Mouse (Mus musculus) midbrain, embryonic 16.5 days (tissue): ENCODE measurements at regions not wholly inside any gene's neighbourhood (a gene's known extent, or its start where the extent isn't known, plus 50 kb on each side); places are given as distances from the start of the nearest gene placed in this dataset.
A peak's percentile ranks its signal among the peaks of the same experiment; 100 is the strongest.

Experiments used
- ATAC-seq: fragments of 200-750 bp; cut with Nextera tagmentation; 2 replicates; pipeline ENCODE4 v1.8.0; 2017; ENCODE audit warnings: moderate TSS enrichment
- H3K27ac ChIP-seq: fragments of 300-500 bp; sonication (generic); 2 replicates; pipeline ENCODE4 v1.5.1; 2014; ENCODE audit warnings: mild to moderate bottlenecking, low read length, mixed read lengths
- H3K27me3 ChIP-seq: fragments of 300-500 bp; sonication (generic); 2 replicates; pipeline ENCODE4 v1.6.1; 2014; ENCODE audit warnings: low read depth, low read length, mixed read lengths; ENCODE audit not compliant: control insufficient read depth, insufficient read depth
- H3K36me3 ChIP-seq: fragments of 300-500 bp; sonication (generic); 2 replicates; pipeline ENCODE4 v1.6.1; 2014; ENCODE audit warnings: mild to moderate bottlenecking, low read length, moderate library complexity, mixed read lengths; ENCODE audit not compliant: control insufficient read depth, insufficient read depth
- H3K4me1 ChIP-seq: fragments of 300-500 bp; sonication (generic); 2 replicates; pipeline ENCODE4 v1.6.1; 2014; ENCODE audit warnings: mild to moderate bottlenecking, low read length, mixed read lengths; ENCODE audit not compliant: control insufficient read depth, insufficient read depth
- H3K4me2 ChIP-seq: fragments of 300-500 bp; sonication (generic); 2 replicates; pipeline ENCODE4 v1.6.1; 2014; ENCODE audit warnings: mild to moderate bottlenecking, low read length, mixed read lengths
- H3K4me3 ChIP-seq: fragments of 300-500 bp; sonication (generic); 2 replicates; pipeline ENCODE4 v1.5.1; 2014; ENCODE audit warnings: low read depth, mild to moderate bottlenecking, low read length, moderate library complexity, mixed read lengths
- H3K9ac ChIP-seq: fragments of 300-500 bp; sonication (generic); 2 replicates; pipeline ENCODE4 v1.6.1; 2014; ENCODE audit warnings: low read depth, low read length, mixed read lengths
- H3K9me3 ChIP-seq: fragments of 300-500 bp; sonication (generic); replicated peaks from 2 replicates; pipeline ENCODE4 v1.6.1; 2014; ENCODE audit warnings: mild to moderate bottlenecking, low read length, mixed read lengths; ENCODE audit not compliant: control insufficient read depth, poor library complexity, severe bottlenecking
- WGBS: fragments of 180-500 bp; shearing (Covaris S2); extraction: QIAGEN DNeasy Blood & Tissue Kit; methylation state at CpG from one replicate; pipeline ENCODE4 v1.1.7; 2014; 5-methylcytosine and 5-hydroxymethylcytosine counted together

DNA sequence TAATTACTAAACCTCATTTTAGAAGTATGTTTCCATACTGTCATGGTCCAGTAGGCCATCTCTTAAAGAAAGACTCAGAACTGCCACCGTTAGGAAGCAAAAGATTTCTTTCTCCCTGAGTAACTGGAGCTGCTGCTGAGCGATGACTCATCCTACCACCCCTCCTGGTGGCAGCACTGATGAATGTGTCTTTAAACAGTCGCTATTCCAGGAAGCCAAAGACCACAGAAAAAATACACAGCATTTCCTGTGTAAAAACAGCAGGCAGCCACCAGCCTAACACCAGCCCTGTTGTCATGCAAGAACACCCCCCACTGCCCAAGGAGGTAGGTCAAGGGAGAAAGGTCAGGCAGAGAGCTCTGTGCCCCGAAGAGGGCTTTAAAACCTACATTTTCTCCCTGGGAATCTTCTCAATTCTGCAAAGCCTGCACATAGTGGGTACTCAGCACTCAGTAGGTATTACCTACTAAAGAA, 675.7 kb downstream of the Cypt12 start:
- Histone ChIP-seq H3K9me3 (no peaks in the 10 kb centered on the region), H3K27me3 (no peaks in the 10 kb centered on the region), H3K9ac (no peak overlapping the region), H3K4me3 (no peak overlapping the region), H3K4me1 (0 out of 2 replicates have a peak, but pooled peaks cover 2% of the 10 kb centered on the region), H3K36me3 (no peaks in the 10 kb centered on the region), H3K27ac (peak overlapping the region; percentile 58; the same call in 1 of the 2 replicates), H3K4me2 (no peak overlapping the region)
- peak; percentile 65 for ATAC-seq
- 6% methylated on average over 4 of the region's 4 CpGs for WGBS

DNA sequence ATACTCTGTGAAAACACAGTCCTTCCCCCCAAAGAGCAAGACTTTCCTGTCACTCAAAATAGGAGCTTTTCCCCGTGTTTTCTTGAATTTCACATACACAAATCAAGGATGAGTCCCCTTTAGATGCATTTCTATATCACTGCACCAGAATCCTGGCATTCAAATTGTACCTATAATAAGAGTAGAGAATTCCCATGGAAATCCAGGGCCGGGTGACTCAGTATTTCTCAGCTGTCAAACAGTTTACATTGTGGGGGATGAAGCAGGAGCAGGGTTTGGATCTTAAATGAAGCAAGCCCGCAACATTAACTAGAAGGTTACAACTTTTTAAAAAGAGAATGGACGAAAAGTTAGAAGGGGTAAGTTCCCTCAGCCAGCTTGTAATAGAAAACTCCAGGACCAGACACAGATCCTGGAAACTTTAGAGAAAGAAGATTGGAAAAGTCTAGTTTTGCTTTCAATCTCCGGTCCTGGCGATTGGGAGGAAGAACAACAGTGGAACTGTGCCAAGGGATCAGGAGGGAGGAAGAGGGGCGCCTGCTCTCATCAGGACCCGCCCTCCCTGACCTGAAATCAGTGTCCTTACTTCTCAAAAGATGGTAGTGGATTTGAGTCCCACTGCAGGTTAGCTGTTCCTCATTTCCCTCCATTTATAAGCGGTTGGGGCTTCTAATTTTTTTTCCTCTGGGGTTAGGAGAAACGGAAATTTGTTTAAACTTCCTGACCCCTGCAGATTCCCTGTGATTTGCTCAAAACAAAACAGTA, 676.4 kb downstream of the Cypt12 start:
- 4% methylated on average over 10 of the region's 10 CpGs for WGBS
- H3K4me2 ChIP-seq: peak overlapping the region; percentile 63
- peak overlapping the region; percentile 24; the same call in 1 of the 2 replicates for H3K27ac ChIP-seq
- no peaks in the 10 kb centered on the region for H3K36me3 ChIP-seq
- no peak overlapping the region; the same call in 1 of the 2 replicates for H3K4me3 ChIP-seq
- no peak for ATAC-seq
- H3K27me3 ChIP-seq: no peaks in the 10 kb centered on the region
- H3K9ac ChIP-seq: no peak overlapping the region
- no peaks in the 10 kb centered on the region for H3K9me3 ChIP-seq
- 0 out of 2 replicates have a peak, but pooled peaks cover 2% of the 10 kb centered on the region for H3K4me1 ChIP-seq

DNA sequence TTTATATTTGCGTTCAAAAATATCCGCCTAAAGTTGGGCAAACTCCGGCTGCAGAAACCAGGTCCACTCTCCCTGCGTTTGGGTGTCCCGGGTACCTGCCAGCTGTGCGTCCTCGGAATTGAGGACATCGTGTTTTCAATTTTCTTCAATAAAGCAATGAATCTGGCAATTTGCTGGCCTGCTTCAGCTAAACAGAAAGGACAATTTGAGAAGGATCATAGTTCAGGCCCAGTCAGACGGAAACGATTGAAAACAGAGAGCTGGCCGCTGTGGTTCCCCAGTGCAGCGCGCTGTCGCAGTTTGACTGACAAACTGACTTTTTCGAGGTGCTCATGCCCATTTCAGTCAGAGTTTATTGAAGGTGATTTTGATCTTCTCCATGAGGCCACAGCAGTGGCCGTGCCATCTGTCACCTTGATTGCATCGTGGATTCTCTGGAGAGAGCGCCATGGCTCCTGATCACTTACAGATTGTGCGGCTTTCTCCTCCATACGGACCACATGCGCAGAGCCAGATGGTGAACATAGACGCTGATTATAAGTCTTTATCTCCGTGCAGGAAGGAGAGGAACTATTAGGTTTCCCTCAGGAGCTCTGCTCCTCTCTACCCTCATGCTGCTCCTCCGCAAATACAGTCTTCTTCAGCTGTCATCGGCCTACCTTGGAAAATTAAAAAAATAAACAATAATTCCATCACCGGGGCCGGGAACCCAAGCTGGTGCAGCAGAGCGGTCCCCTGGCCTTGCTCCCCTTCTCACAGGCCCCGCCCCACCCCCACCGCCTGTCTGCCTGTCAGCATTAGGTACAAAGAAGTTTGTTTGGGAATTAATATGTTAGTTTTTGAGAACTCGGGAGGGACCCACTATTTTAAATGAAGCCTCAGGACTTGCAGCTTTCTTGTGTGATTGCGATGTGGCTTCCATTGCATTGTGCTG, 677.5 kb downstream of the Cypt12 start:
- no peaks in the 10 kb centered on the region for H3K36me3 ChIP-seq
- WGBS: 2% methylated on average over 32 of the region's 32 CpGs
- H3K4me2 ChIP-seq: peak overlapping the region; percentile 63
- H3K27ac ChIP-seq: peak overlapping the region; percentile 12; the same call in 1 of the 2 replicates
- peak overlapping the region; percentile 43; the same call in 1 of the 2 replicates for H3K9ac ChIP-seq
- H3K9me3 ChIP-seq: no peaks in the 10 kb centered on the region
- peak; percentile 88 for ATAC-seq
- H3K27me3 ChIP-seq: no peaks in the 10 kb centered on the region
- peak overlapping the region; percentile 36 for H3K4me3 ChIP-seq
- H3K4me1 ChIP-seq: 0 out of 2 replicates have a peak, but pooled peaks cover 2% of the 10 kb centered on the region

DNA sequence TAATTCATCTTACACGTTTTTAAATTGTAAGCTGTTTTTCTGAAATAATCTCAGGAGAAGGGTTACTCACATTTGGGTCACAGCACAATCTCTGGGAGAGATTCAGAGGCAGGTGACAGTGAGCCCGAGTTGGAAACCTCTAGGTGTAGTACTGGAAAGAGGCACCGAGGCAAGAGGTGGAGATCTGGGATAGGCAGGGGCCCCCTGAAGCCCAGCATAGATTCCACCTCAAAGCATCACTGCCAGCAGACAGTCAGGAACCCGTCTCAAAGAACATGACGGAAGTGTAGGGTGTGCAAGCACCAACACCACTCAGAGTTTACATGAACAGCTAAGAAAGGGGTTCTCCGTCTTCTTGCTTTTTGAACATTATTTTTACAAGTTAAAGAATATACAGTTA, 678.2 kb downstream of the Cypt12 start:
- no peak overlapping the region for H3K9ac ChIP-seq
- H3K36me3 ChIP-seq: no peaks in the 10 kb centered on the region
- H3K4me2 ChIP-seq: no peak overlapping the region
- H3K4me1 ChIP-seq: 0 out of 2 replicates have a peak, but pooled peaks cover 2% of the 10 kb centered on the region
- H3K9me3 ChIP-seq: no peaks in the 10 kb centered on the region
- no peak for ATAC-seq
- no peak overlapping the region for H3K4me3 ChIP-seq
- no peaks in the 10 kb centered on the region for H3K27me3 ChIP-seq
- 38% methylated on average over 6 of the region's 6 CpGs for WGBS
- H3K27ac ChIP-seq: no peak overlapping the region

DNA sequence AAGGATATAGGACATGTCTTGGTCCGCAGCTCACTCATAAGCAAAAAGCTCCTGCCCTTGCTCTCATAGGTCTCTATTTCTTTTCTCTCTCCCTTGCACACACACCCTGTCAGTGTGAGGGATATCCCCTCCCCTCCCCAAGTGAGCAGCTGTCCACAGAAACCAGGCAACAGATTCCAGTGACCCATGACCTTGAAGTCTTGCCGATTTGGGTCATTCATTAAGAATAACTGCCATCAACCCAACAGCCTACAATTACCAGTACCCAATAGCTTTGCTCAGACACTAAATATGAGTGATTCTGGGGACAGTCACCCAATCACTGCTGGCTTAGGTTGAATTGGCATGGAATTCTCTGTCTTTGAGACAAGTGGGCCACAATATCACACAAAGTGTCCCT, 678.6 kb downstream of the Cypt12 start:
- WGBS: 56% methylated on average over 2 of the region's 2 CpGs
- no peak for ATAC-seq
- no peaks in the 10 kb centered on the region for H3K36me3 ChIP-seq
- H3K4me2 ChIP-seq: no peak overlapping the region
- H3K4me3 ChIP-seq: no peak overlapping the region
- H3K9me3 ChIP-seq: no peaks in the 10 kb centered on the region
- H3K27me3 ChIP-seq: no peaks in the 10 kb centered on the region
- 0 out of 2 replicates have a peak, but pooled peaks cover 2% of the 10 kb centered on the region for H3K4me1 ChIP-seq
- no peak overlapping the region for H3K27ac ChIP-seq
- no peak overlapping the region for H3K9ac ChIP-seq

DNA sequence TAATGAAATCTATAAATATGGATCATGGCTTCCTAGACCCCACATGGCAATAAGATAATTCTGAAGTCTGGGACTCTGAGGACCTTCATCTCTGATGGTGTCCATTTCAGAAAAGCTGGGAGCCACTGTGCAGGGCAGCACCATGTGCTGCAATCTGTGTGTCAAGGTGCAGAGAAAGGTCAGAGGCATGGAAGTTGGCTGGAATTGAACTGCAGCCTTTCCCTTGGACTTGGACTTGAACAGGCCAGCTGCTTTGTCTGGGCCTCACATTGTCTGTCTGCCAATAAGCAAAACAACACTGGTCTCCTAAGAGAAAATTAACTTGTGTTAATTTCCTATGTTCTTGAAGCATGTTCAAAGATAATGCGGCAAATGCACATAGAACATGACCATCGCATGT, 681.0 kb downstream of the Cypt12 start:
- WGBS: 100% methylated on average over 2 of the region's 2 CpGs
- Histone ChIP-seq H3K36me3 (no peaks in the 10 kb centered on the region), H3K4me2 (no peak overlapping the region), H3K27ac (no peak overlapping the region), H3K4me3 (no peak overlapping the region), H3K27me3 (no peaks in the 10 kb centered on the region), H3K9ac (no peak overlapping the region), H3K4me1 (0 out of 2 replicates have a peak, but pooled peaks cover 2% of the 10 kb centered on the region), H3K9me3 (no peaks in the 10 kb centered on the region)
- no peak for ATAC-seq

DNA sequence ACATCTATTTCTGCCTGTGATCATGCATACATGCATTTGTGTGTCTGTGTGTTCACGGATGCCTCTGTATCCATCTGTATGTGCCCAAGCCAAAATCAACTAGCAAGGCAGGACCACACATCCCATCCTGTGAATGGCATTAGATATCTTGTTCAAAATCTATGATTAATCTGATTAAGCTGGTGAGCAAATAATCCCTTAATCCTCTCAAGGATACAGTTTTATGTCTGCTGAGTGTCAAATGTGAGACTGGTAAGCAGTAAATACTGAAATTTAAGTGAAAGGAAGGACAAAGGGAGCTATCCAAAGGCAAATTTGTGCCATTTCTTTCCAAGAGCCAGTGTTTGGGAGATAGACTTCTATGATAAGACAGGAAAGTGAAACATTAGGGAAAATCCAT, 683.4 kb downstream of the Cypt12 start:
- Histone ChIP-seq H3K4me2 (no peak overlapping the region), H3K9ac (no peak overlapping the region), H3K27me3 (no peaks in the 10 kb centered on the region), H3K4me3 (no peak overlapping the region), H3K36me3 (no peaks in the 10 kb centered on the region), H3K4me1 (no peaks in the 10 kb centered on the region), H3K9me3 (no peaks in the 10 kb centered on the region), H3K27ac (no peak overlapping the region)
- no peak for ATAC-seq
- 50% methylated on average over 1 of the region's 1 CpGs for WGBS

DNA sequence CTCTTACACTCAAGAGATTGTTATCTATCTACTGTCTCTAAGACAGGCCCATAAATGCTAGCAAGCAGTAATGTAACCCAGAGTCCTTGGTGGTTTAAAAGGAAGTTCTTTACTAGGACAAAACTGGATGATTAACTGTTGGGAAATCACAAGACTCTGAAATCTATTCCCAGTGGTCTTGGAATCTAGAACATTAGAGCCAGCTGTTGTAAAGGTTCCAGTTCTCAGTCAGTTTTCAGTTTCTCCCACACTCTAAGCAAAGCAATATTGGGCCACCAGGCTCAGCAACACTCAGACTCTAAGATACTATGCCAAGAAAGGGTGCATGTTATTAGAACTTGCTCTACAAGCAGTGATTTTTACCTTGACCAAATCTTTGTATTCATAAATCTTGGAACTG, 686.6 kb downstream of the Cypt12 start:
- Histone ChIP-seq H3K9me3 (no peaks in the 10 kb centered on the region), H3K4me2 (no peak overlapping the region), H3K4me1 (no peaks in the 10 kb centered on the region), H3K27me3 (no peaks in the 10 kb centered on the region), H3K36me3 (no peaks in the 10 kb centered on the region), H3K27ac (no peak overlapping the region), H3K9ac (no peak overlapping the region), H3K4me3 (no peak overlapping the region)
- ATAC-seq: no peak

DNA sequence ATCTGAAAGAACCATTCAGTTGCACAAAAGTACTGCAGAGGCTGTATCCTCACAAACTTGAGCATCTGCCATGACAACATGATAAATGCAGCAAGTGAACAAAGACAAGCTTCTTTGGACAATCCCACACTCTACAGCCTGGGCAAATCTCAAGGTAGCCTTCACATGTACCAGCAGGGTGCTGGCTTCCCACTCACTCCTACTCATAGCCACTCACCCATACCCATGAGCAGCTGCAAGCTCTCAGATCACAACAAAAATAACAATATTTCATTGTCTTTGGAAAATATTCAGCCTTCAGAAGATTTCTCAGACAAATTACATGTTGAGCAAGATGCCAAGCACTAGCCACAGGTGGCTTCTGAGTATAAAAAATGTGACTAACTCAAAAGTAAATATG, 689.3 kb downstream of the Cypt12 start:
- Histone ChIP-seq H3K9me3 (no peaks in the 10 kb centered on the region), H3K4me3 (no peak overlapping the region), H3K9ac (no peak overlapping the region), H3K4me2 (no peak overlapping the region), H3K27me3 (no peaks in the 10 kb centered on the region), H3K4me1 (no peaks in the 10 kb centered on the region), H3K36me3 (no peaks in the 10 kb centered on the region), H3K27ac (no peak overlapping the region)
- no peak for ATAC-seq
